Mouse (Mus musculus) kidney, adult 2 months (tissue): ENCODE measurements at regions not wholly inside any gene's neighbourhood (a gene's known extent, or its start where the extent isn't known, plus 50 kb on each side); places are given as distances from the start of the nearest gene placed in this dataset.
A peak's percentile ranks its signal among the peaks of the same experiment; 100 is the strongest.

Source experiments
- DNase-seq: peaks from one replicate; pipeline ENCODE4 v3.0.0; 2021
- H3K27ac ChIP-seq: fragments of 200-500 bp; 2 replicates; pipeline ENCODE4 v1.5.1; 2012; ENCODE audit warnings: low read depth, low read length, control low read depth, inconsistent platforms; ENCODE audit not compliant: insufficient read depth
- H3K27me3 ChIP-seq: fragments of 200-500 bp; replicated peaks from 2 replicates; pipeline ENCODE4 v1.6.1; 2012; ENCODE audit warnings: mild to moderate bottlenecking, moderate library complexity, low read length, inconsistent platforms; ENCODE audit not compliant: control insufficient read depth, insufficient read depth
- H3K36me3 ChIP-seq: fragments of 200-500 bp; 2 replicates; pipeline ENCODE4 v1.6.1; 2012; ENCODE audit warnings: mild to moderate bottlenecking, moderate library complexity, low read length, inconsistent platforms; ENCODE audit not compliant: control insufficient read depth, insufficient read depth
- H3K4me1 ChIP-seq: fragments of 200-500 bp; 2 replicates; pipeline ENCODE4 v1.6.1; 2011; ENCODE audit warnings: low read length; ENCODE audit not compliant: control insufficient read depth, insufficient read depth
- H3K4me3 ChIP-seq: fragments of 200-500 bp; 2 replicates; pipeline ENCODE4 v1.5.1; 2011; ENCODE audit warnings: mild to moderate bottlenecking, low read depth, low read length, control low read depth; ENCODE audit not compliant: insufficient read depth
- CTCF ChIP-seq: fragments of 200-500 bp; conservative IDR thresholded peaks from 2 replicates; pipeline ENCODE4 v1.5.1; 2011; ENCODE audit warnings: low read depth, mild to moderate bottlenecking, control low read depth, low read length, moderate library complexity, mixed read lengths; ENCODE audit not compliant: insufficient read depth, insufficient read length
- POLR2A ChIP-seq: fragments of 200-500 bp; IDR thresholded peaks from one replicate; pipeline ENCODE4 v1.6.1; 2011; ENCODE audit warnings: low read depth, low read length, control low read depth
- WGBS: fragments of 180-500 bp; shearing (Covaris S2); methylation state at CpG from one replicate; pipeline ENCODE4 v1.1.7; 2018; 5-methylcytosine and 5-hydroxymethylcytosine counted together

GRCm38 (mm10) chr13:107447813-107448212 lies 425.9 kb upstream of the Kif2a start:
- Histone ChIP-seq H3K36me3 (no peaks in the 10 kb centered on the region), H3K27ac (no peak overlapping the region), H3K4me1 (peaks cover 4% of the 10 kb centered on the region; the same call in 1 of the 2 replicates), H3K27me3 (no peaks in the 10 kb centered on the region), H3K4me3 (no peak overlapping the region)
- WGBS = 76% methylated on average over 2 of the region's 2 CpGs
- DNase-seq = no peak
- no peak for TF ChIP-seq CTCF
- no peak for TF ChIP-seq POLR2A

GRCm38 (mm10) chr13:107419363-107420155 lies 397.6 kb upstream of the Kif2a start:
- WGBS = 83% methylated on average over 3 of the region's 3 CpGs
- Histone ChIP-seq H3K27me3 (no peaks in the 10 kb centered on the region), H3K4me3 (no peak overlapping the region), H3K27ac (no peak overlapping the region), H3K4me1 (no peaks in the 10 kb centered on the region), H3K36me3 (no peaks in the 10 kb centered on the region)
- no peak for DNase-seq
- TF ChIP-seq CTCF = no peak
- TF ChIP-seq POLR2A = no peak

GRCm38 (mm10) chr13:107410267-107410666 lies 388.3 kb upstream of the Kif2a start:
- H3K4me1 ChIP-seq = no peaks in the 10 kb centered on the region
- H3K27ac ChIP-seq = no peak overlapping the region
- H3K4me3 ChIP-seq = no peak overlapping the region
- no peaks in the 10 kb centered on the region for H3K36me3 ChIP-seq
- DNase-seq = no peak
- H3K27me3 ChIP-seq = no peaks in the 10 kb centered on the region
- TF ChIP-seq POLR2A = no peak
- TF ChIP-seq CTCF = no peak

- WGBS = 70% methylated on average over 5 of the region's 5 CpGs
- no peaks in the 10 kb centered on the region for H3K36me3 ChIP-seq
- H3K4me1 ChIP-seq = no peaks in the 10 kb centered on the region
- H3K27me3 ChIP-seq = no peaks in the 10 kb centered on the region
- H3K4me3 ChIP-seq = no peak overlapping the region
- no peak for DNase-seq
- TF ChIP-seq POLR2A = no peak
- TF ChIP-seq CTCF = no peak
- no peak overlapping the region for H3K27ac ChIP-seq
Observed at GRCm38 (mm10) chr13:107407674-107408026, 385.7 kb upstream of the Kif2a start.

GRCm38 (mm10) chr13:107406977-107407673 lies 385.2 kb upstream of the Kif2a start:
- no peak for TF ChIP-seq CTCF
- TF ChIP-seq POLR2A = no peak
- no peak for DNase-seq
- Histone ChIP-seq H3K36me3 (no peaks in the 10 kb centered on the region), H3K4me1 (no peaks in the 10 kb centered on the region), H3K4me3 (no peak overlapping the region), H3K27ac (no peak overlapping the region), H3K27me3 (no peaks in the 10 kb centered on the region)
- WGBS = 84% methylated on average over 5 of the region's 5 CpGs

- Histone ChIP-seq H3K27me3 (no peaks in the 10 kb centered on the region), H3K4me3 (no peak overlapping the region), H3K36me3 (no peaks in the 10 kb centered on the region), H3K27ac (no peak overlapping the region), H3K4me1 (peaks cover 3% of the 10 kb centered on the region; the same call in 1 of the 2 replicates)
- no peak for TF ChIP-seq POLR2A
- TF ChIP-seq CTCF = no peak
- no peak for DNase-seq
- 88% methylated on average over 8 of the region's 8 CpGs for WGBS
Observed at GRCm38 (mm10) chr13:107398621-107399363, 376.9 kb upstream of the Kif2a start.

DNA sequence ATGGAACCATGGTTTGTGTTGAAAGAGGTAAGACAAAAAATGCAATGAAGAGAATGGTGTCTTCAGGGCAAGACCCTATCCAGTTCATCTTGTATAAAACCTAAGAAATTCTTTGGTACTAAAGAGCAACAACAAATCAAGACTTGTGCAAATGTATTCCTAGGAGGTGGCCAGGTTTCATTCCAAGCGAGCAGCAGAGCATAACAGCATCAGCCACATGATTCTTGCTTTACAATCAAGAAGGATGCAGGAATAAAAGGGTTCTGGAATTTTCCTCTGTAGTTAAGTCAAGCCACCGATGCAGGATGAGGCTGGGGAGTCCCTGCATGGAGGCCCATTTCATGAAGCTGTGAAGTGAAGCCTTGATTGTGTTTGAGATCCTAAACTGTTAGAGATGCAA lies 374.1 kb upstream of the Kif2a start:
- no peak for TF ChIP-seq CTCF
- no peak for TF ChIP-seq POLR2A
- Histone ChIP-seq H3K36me3 (no peaks in the 10 kb centered on the region), H3K4me3 (no peak overlapping the region), H3K4me1 (peaks cover 3% of the 10 kb centered on the region; the same call in 1 of the 2 replicates), H3K27me3 (no peaks in the 10 kb centered on the region), H3K27ac (peak overlapping the region; percentile 34)
- 50% methylated on average over 2 of the region's 2 CpGs for WGBS
- peak; percentile 57 for DNase-seq
